Mouse (Mus musculus) spleen, adult 2 months (tissue): ENCODE measurements around the gene Spta1.

ENCODE experiments used
- CTCF ChIP-seq: fragments of 200-500 bp; IDR thresholded peaks from 2 replicates; pipeline ENCODE4 v1.5.1; 2011; ENCODE audit warnings: mild to moderate bottlenecking, inconsistent platforms; ENCODE audit not compliant: insufficient read depth, insufficient read length, insufficient replicate concordance; ENCODE audit errors: extremely low read depth
- POLR2A ChIP-seq: fragments of 200-500 bp; IDR thresholded peaks from 2 replicates; pipeline ENCODE4 v1.6.1; 2011; ENCODE audit warnings: low read depth, low read length, inconsistent platforms

DNA sequence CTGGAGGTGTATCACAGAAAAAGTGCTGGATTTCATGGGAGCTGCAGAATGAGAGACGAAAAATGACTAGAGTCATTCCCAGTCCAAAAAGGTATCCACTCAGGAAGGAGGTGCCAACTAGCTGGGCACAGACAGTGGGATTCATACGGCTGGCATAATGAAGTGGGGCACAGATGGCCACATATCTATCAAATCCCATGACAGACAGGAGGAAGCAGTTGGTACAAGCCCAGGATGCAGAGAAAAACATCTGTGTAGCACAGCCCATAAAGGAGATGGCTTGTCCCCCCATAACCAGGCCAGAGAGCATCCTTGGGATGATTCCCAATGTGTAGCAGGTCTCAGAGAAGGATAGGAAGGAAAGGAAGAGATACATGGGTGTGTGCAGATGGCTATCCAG lies 77.8 kb downstream of the Spta1 start:
- TF ChIP-seq POLR2A, result no peak
- TF ChIP-seq CTCF, result no peak
